Mouse (Mus musculus) megakaryocyte, embryonic 14.5 days (primary cell): ENCODE results near the gene BC030867. TPM values are rescaled to one million over a fixed set of nuclear protein-coding genes. Genes with fewer than 3 reads are reported as not detected.
"Not testable (repeated sequence)": the region's sequence is repeated elsewhere in the genome, so short reads cannot be mapped to it uniquely, and the experiment has no call there.

ENCODE experiments used
- H3K27me3 ChIP-seq: replicated peaks from 2 replicates; pipeline ENCODE3; 2012; ENCODE audit warnings: inconsistent platforms
- H3K36me3 ChIP-seq: replicated peaks from 2 replicates; pipeline ENCODE3; 2012; ENCODE audit warnings: low read length, inconsistent platforms, mixed read lengths
- H3K4me1 ChIP-seq: 2 replicates; pipeline ENCODE4 v1.6.1; 2012; ENCODE audit warnings: inconsistent platforms
- H3K4me3 ChIP-seq: replicated peaks from 2 replicates; pipeline ENCODE3; 2012; ENCODE audit warnings: moderate library complexity, mild to moderate bottlenecking, inconsistent platforms
- H3K9me3 ChIP-seq: 2 replicates; pipeline ENCODE4 v1.6.1; 2012; ENCODE audit warnings: inconsistent platforms
- FLI1 ChIP-seq: IDR thresholded peaks from 2 replicates; pipeline ENCODE4 v1.6.1; 2012; ENCODE audit warnings: low read length, inconsistent platforms, mixed read lengths
- GATA1 ChIP-seq: IDR thresholded peaks from 3 replicates; pipeline ENCODE4 v1.6.1; 2012; ENCODE audit warnings: mixed read lengths, low read length, inconsistent platforms, borderline replicate concordance
- polyA plus RNA-seq: library from polyadenylated mRNA; stranded (reverse); fragments of >175 nt; gene quantifications from 2 replicates; pipeline ENCODE4 v1.2.3, GENCODE M21; 2012; ENCODE audit warnings: low replicate concordance; ENCODE audit not compliant: insufficient read depth

The BC030867 gene
- polyA plus RNA-seq, 1 experiment = 4.2 TPM

DNA sequence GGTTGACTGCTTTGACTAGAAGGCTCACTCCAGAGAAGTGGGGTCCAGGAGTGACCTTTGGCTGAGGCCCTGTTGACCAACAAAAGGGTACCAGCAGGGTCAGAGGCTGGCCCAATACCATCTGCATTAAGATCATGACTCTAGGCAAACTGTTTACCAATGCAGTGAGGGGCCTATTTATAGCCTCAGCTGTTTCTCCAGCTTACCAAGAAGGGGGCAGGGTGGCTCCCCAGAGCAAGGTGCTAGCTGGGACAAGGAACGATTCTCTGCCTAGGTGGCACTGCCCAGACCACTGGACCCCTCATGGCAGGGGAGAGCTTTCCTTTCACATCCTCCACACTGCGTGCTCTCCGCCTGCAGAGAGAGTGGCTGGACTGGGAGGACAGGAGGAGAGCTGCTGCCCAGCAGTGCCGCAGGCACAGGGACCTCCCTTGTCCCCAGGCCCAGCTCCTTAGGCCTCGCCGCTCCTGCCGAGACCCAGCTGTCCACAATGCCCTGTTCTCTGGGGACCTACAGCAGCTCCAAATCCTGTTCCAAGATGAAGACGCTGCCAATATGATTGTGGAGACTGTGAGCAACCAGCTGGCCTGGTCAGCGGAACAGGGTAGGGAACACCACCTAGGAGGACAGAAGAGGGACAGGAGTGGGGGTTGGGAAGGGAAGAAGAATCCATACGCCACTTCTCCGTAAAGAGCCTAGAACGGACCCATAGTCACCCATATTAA, 20.0 kb downstream of the BC030867 start, which contains the start of gene Asb16:
Gene Asb16 (plus strand): TSS at position 224 of the 725 bp plus-strand sequence.
- H3K4me3 ChIP-seq = peak within 1 kb of the TSS; percentile 72
- no peak for TF ChIP-seq FLI1
- TF ChIP-seq GATA1 = no peak
- peaks cover 15% of the 10 kb centered on the region for H3K27me3 ChIP-seq
- no peaks in the 10 kb centered on the region for H3K9me3 ChIP-seq
- peaks cover 17% of the 10 kb centered on the region for H3K36me3 ChIP-seq
- peaks cover 21% of the 10 kb centered on the region for H3K4me1 ChIP-seq

DNA sequence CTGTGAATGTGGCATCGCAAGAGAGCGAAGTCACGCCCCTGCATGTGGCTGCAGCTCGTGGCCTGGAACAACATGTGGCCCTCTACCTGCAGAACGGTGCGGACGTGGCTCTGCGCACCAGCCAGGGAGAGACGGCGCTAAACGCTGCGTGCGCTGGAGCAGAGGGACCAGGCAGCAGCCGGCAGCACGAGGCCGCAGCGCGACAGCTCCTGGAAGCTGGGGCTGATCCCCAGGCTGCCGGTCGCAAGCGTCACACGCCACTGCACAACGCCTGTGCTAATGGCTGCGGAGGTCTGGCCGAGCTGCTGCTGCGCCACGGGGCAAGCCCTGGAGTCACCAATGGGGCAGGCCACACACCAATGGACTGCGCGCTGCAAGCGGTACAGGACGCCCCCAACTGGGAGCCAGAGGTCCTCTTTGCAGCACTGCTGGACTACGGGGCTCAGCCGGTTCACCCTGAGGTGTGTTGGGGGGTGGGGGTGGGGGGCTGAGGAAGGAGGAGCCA, 27.8 kb downstream of the BC030867 start:
- Histone ChIP-seq H3K36me3 (no peaks in the 10 kb centered on the region), H3K27me3 (peaks cover 25% of the 10 kb centered on the region), H3K9me3 (no peaks in the 10 kb centered on the region), H3K4me1 (peaks cover 12% of the 10 kb centered on the region), H3K4me3 (peak overlapping the region; percentile 76)
- TF ChIP-seq FLI1 (no peak), GATA1 (no peak)

DNA sequence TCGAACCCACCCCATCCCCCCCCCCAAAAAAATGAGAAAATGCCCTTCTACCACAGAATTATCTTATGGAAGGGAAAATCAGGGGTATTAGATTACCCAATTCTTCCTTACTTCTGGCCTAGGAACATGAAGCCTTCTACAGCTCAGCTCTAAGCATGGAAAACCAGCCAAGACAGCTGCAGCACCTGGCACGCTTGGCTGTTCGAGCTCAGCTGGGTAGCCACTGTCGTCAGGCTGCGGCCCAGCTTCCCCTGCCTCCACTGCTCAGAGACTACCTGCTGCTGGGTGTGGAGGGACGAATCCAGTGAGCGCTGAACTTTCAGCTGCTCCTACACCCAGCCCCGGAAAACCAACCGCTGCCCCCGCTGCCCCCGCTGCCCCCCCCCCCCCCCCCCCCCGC, 29.1 kb downstream of the BC030867 start:
- H3K27me3 ChIP-seq = peaks cover 20% of the 10 kb centered on the region
- no peak overlapping the region for H3K4me3 ChIP-seq
- H3K36me3 ChIP-seq = no peaks in the 10 kb centered on the region
- H3K4me1 ChIP-seq = peaks cover 12% of the 10 kb centered on the region
- no peaks in the 10 kb centered on the region for H3K9me3 ChIP-seq
- TF ChIP-seq GATA1 = no peak
- no peak for TF ChIP-seq FLI1

DNA sequence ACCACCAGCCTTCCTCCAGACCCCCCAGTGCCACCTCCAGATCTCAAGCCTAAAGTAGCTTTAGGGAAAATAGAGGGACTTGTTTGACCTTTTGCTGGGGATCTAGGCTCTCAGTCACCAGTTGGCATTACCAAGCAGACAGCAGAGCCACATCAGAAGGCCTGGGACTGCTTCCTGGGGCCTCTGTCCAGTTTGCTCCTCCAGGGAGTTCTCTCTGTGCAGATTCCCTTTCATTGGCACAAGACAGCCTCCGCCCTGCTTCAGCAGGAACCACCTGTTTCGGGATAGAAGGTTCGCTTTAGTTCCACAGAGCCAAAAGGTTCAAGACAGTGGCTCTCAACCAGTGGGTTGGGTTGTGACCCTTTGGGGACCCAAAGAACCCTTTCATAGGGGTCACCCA, 30.9 kb downstream of the BC030867 start:
- Histone ChIP-seq H3K9me3 (no peaks in the 10 kb centered on the region), H3K4me1 (peaks cover 12% of the 10 kb centered on the region), H3K36me3 (no peaks in the 10 kb centered on the region), H3K27me3 (peaks cover 18% of the 10 kb centered on the region), H3K4me3 (no peak overlapping the region)
- TF ChIP-seq GATA1 (no peak), FLI1 (no peak)

DNA sequence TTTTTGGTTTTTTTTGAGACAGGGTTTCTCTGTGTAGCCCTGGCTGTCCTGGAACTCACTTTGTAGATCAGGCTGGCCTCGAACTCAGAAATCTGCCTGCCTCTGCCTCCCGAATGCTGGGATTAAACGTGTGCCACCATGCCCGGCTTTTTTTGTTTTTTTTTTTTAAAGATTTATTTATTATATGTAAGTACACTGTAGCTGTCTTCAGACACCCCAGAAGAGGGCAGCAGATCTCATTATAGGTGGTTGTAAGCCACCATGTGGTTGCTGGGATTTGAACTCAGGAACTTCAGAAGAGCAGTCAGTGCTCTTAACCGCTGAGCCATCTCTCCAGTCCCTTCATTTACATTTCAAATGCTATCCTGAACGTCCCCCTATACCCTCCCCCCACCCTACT, 31.6 kb downstream of the BC030867 start:
- H3K9me3 ChIP-seq, H3K4me3 ChIP-seq, H3K36me3 ChIP-seq, H3K4me1 ChIP-seq: not testable (repeated sequence)
- H3K27me3 ChIP-seq = peaks cover 16% of the 10 kb centered on the region

DNA sequence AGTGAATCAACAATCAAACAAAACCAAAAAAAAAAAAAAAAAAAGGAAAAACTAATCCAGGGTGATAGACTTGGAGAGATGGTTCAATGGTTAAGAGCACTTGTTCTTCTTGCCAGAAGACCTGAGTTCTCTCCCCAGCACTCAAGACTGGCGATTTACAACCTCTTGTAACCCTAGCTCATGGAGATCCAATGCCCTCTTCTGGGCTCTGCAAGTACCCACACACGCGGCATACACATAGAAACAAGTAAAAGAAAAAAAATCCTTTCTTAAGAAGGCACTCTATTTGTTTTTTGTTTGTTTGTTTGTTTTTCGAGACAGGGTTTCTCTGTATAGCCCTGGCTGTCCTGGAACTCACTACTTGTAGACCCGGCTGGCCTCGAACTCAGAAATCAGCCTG, 35.2 kb downstream of the BC030867 start:
- no peaks in the 10 kb centered on the region for H3K27me3 ChIP-seq
- no peaks in the 10 kb centered on the region for H3K9me3 ChIP-seq
- peaks cover 36% of the 10 kb centered on the region for H3K4me1 ChIP-seq
- H3K36me3 ChIP-seq = peaks cover 25% of the 10 kb centered on the region
- TF ChIP-seq GATA1 (no peak), FLI1 (no peak)
- H3K4me3 ChIP-seq = peak overlapping the region; percentile 97

DNA sequence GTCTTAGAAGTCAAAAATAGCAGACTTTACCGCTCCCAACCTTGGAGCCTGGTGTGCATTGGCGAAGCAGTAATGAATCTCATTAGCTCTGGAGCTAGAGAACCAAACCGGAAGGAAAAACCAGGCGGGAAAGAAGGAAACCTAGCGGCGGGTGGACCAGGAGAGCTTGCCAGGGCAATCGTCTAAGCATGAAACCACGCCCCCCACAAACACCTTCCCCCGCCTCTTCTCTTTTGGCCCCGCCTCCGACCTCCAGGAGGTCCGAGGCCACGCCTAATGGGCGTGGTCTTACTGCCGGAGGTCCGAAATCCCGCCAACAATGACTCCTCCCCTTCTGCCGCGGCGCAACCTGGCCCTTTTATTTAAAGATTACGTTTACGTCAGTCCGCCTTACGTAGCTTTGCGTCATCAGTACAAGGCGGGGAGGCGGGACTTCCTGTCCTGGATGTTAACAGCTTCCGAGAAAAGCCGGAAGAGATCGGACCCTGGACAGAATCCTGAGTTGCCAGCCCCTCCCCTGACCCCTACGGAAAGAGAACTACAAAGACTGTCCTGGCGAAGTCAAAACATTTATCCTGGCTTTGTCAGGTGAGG, 35.9 kb downstream of the BC030867 start, which contains the start of gene Tmub2:
Gene Tmub2 (plus strand): TSS at position 431 of the 594 bp plus-strand sequence.
- no peak for TF ChIP-seq GATA1
- peak; percentile 49; the same call in 1 of the 2 replicates for TF ChIP-seq FLI1
- H3K4me3 ChIP-seq = peak within 1 kb of the TSS; percentile 97
- no peaks in the 10 kb centered on the region for H3K9me3 ChIP-seq
- H3K27me3 ChIP-seq = no peaks in the 10 kb centered on the region
- H3K4me1 ChIP-seq = peaks cover 42% of the 10 kb centered on the region
- peaks cover 32% of the 10 kb centered on the region for H3K36me3 ChIP-seq

DNA sequence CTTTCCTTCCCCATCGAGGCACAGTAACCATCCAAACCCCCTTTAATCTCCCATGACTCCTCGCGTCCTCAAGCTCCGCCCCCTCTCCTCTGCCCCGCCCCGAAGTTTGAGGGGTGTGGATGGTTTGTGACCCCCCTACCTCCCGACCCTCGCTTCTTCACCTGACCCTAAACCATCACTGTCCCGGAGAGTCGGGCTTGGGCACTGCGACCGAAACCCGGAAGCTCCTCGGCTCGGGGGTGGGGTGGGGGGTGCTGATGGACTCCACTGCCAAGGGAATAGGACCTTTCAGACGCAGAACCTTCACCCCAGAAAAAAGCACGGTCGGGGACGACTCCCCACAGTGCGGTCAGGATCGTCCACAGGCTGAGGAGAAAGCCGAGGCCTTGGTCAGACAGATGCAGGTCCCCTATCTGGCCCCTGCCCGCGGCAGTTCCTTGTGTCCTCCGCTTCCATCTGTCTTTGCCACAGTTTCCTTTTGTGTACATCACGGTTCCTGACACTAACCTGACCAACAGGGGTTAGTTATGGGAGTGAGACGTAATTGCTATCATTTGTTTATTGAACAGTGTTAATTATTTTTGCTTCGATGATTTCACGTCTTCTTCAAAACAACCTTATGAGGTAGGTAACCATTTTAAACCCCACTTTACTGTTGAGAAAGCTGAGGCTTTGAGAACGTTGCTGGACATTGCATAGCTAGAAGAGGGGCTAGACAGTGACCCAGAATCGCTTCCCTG, 36.6 kb downstream of the BC030867 start:
- peaks cover 38% of the 10 kb centered on the region for H3K36me3 ChIP-seq
- H3K9me3 ChIP-seq = no peaks in the 10 kb centered on the region
- peaks cover 48% of the 10 kb centered on the region for H3K4me1 ChIP-seq
- H3K27me3 ChIP-seq = no peaks in the 10 kb centered on the region
- TF ChIP-seq FLI1 = no peak
- TF ChIP-seq GATA1 = no peak
- H3K4me3 ChIP-seq = peak overlapping the region; percentile 97

DNA sequence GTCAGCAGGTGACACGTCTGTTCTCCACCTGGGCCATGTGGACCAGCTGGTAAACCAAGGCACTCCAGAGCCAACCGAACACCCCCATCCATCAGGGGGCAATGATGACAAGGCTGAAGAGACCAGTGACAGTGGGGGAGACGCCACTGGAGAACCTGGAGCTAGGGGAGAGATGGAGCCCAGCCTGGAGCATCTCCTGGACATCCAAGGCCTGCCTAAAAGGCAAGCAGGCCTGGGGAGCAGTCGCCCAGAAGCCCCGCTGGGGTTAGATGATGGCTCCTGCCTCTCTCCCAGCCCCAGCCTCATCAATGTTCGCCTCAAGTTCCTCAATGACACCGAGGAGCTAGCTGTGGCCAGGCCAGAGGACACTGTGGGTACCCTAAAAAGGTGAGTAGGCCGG, 38.8 kb downstream of the BC030867 start:
- Histone ChIP-seq H3K4me1 (peaks cover 64% of the 10 kb centered on the region), H3K9me3 (no peaks in the 10 kb centered on the region), H3K4me3 (peak overlapping the region; percentile 50), H3K36me3 (peaks cover 61% of the 10 kb centered on the region), H3K27me3 (no peaks in the 10 kb centered on the region)
- TF ChIP-seq GATA1 (no peak), FLI1 (no peak)
